Mouse (Mus musculus) T-helper 17 cell (primary cell): ENCODE results near the gene Pafah2.
"Not testable (repeated sequence)": the region's sequence is repeated elsewhere in the genome, so short reads cannot be mapped to it uniquely, and the experiment has no call there.

Experiments
- in situ Hi-C, 2 experiments: fragments of 300-600 bp; cut with MboI, MseI; formaldehyde crosslinking; loops; 1 replicate in 1 of 2; 2 replicates in 1 of 2; pipeline ENCODE4 v1.15.1; 2025; ENCODE audit warnings: high pct_unique_total_duplicates in 2 of 2

The Pafah2 gene

GRCm38 (mm10) chr4:134372294-134372747 lies 23.8 kb upstream of the Pafah2 start:
- in situ Hi-C loops = no loop called here

GRCm38 (mm10) chr4:134373295-134373694 lies 22.8 kb upstream of the Pafah2 start:
- in situ Hi-C loops = no loop called here

- in situ Hi-C loops = no loop called here
These were observed 21.8 kb upstream of the Pafah2 start for GRCm38 (mm10) chr4:134374306-134374705.

- in situ Hi-C loops = no loop called here
These were observed 18.0 kb upstream of the Pafah2 start for GRCm38 (mm10) chr4:134378089-134378615.

GRCm38 (mm10) chr4:134379510-134379909 lies 16.6 kb upstream of the Pafah2 start:
- in situ Hi-C loops = no loop called here

GRCm38 (mm10) chr4:134383750-134384149 lies 12.4 kb upstream of the Pafah2 start, which contains the start of gene Extl1:
Extl1 (minus strand) TSS chr4:134383850.
- in situ Hi-C loops = not testable (repeated sequence)

- in situ Hi-C loops = no loop called here
These were observed 8.9 kb upstream of the Pafah2 start for GRCm38 (mm10) chr4:134387268-134387667.

- in situ Hi-C loops = no loop called here
These were observed 7.7 kb upstream of the Pafah2 start for GRCm38 (mm10) chr4:134388397-134388796.

- in situ Hi-C loops = loop anchor here in 1 of 2 experiments (5.0 kb wide), 1 partner anchor 94 kb away; no protein-coding TSS in a partner anchor
These were observed 4.5 kb upstream of the Pafah2 start for GRCm38 (mm10) chr4:134391636-134392035.

GRCm38 (mm10) chr4:134392595-134392994 lies 3.5 kb upstream of the Pafah2 start:
- in situ Hi-C loops = loop anchor here in 1 of 2 experiments (5.0 kb wide), 1 partner anchor 95 kb away; no protein-coding TSS in a partner anchor

GRCm38 (mm10) chr4:134393026-134393425 lies 3.1 kb upstream of the Pafah2 start:
- in situ Hi-C loops = loop anchor here in 1 of 2 experiments (5.0 kb wide), 1 partner anchor 96 kb away; no protein-coding TSS in a partner anchor

GRCm38 (mm10) chr4:134395142-134395541 lies 978 bp upstream of the Pafah2 start:
- in situ Hi-C loops = loop anchor here in 1 of 2 experiments (5.0 kb wide), 1 partner anchor 82 kb away; no protein-coding TSS in a partner anchor

GRCm38 (mm10) chr4:134397121-134397520 lies 1.0 kb downstream of the Pafah2 start:
- in situ Hi-C loops = loop anchor here in 1 of 2 experiments (5.0 kb wide), 1 partner anchor 80 kb away; no protein-coding TSS in a partner anchor

GRCm38 (mm10) chr4:134397732-134398131 lies 1.6 kb downstream of the Pafah2 start:
- in situ Hi-C loops = loop anchor here in 1 of 2 experiments (5.0 kb wide), 1 partner anchor 80 kb away; no protein-coding TSS in a partner anchor

- in situ Hi-C loops = no loop called here
These were observed 4.1 kb downstream of the Pafah2 start for GRCm38 (mm10) chr4:134400206-134400605.

GRCm38 (mm10) chr4:134401181-134401661 lies 5.1 kb downstream of the Pafah2 start:
- in situ Hi-C loops = no loop called here

GRCm38 (mm10) chr4:134401856-134402570 lies 5.9 kb downstream of the Pafah2 start:
- in situ Hi-C loops = no loop called here

GRCm38 (mm10) chr4:134402571-134403262 lies 6.6 kb downstream of the Pafah2 start:
- in situ Hi-C loops = no loop called here

- in situ Hi-C loops = no loop called here
These were observed 7.6 kb downstream of the Pafah2 start for GRCm38 (mm10) chr4:134403721-134404120.

GRCm38 (mm10) chr4:134409286-134409685 lies 13.2 kb downstream of the Pafah2 start:
- in situ Hi-C loops = loop anchor here in 1 of 2 experiments (5.0 kb wide), 1 partner anchor 58 kb away; the partner anchor contains the start of gene Stmn1

GRCm38 (mm10) chr4:134416177-134416576 lies 20.1 kb downstream of the Pafah2 start:
- in situ Hi-C loops = no loop called here

- in situ Hi-C loops = no loop called here
These were observed 20.5 kb downstream of the Pafah2 start for GRCm38 (mm10) chr4:134416602-134417001.
